Mouse (Mus musculus) urinary bladder, postnatal 14 days (tissue): ENCODE measurements around the gene Hoxb13.
A peak's percentile ranks its signal among the peaks of the same experiment; 100 is the strongest.

Source experiments
- DNase-seq: peaks from one replicate; pipeline ENCODE4 v3.0.0; 2021; ENCODE audit warnings: low spot score

The Hoxb13 gene

GRCm38 (mm10) chr11:96189810-96190522, 4.2 kb upstream of the Hoxb13 start:
- no peak for DNase-seq

GRCm38 (mm10) chr11:96191132-96191531, 3.0 kb upstream of the Hoxb13 start:
- DNase-seq, result no peak

DNA sequence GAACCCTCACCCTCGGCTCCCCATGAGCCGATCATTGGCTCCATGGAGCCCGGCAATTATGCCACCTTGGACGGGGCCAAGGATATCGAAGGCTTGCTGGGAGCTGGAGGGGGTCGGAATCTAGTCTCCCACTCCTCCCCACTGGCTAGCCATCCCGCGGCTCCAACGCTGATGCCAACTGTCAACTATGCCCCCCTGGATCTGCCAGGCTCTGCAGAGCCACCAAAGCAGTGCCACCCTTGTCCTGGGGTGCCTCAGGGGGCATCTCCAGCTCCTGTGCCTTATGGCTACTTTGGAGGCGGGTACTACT, 240 bp downstream of the Hoxb13 start:
- no peak for DNase-seq

DNA sequence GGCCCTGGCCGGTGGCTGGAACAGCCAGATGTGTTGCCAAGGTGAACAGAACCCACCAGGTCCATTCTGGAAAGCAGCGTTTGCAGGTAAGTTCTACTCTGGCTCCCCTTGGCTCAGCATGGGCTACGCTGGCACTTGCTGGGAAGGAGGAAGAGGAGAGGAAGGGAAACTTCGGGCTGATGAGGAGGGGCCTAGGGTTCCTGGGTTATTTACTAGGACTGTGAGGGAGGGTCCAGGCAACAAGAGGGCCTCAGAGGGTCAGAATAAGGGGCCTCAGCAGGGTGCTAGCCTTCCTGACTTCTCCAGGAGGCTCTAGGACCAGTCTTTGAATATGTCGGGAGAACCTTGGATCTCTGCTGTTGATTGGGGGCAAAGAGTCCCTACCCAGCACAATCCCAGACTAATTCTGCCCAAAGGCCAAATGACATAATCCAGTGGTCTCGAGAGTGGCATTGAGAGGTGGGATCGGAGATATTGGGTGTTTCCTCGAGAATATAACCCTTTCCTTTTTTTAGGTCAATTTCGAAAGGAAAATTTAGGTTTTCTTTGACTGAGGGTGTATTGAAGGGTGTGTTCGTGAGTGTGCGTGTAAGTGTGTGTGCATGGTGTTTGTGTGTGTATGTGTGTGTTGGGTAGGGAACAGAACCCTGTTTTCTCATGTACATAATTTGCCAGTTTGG, 985 bp downstream of the Hoxb13 start:
- DNase-seq, result no peak

- no peak for DNase-seq
These were observed 1.7 kb downstream of the Hoxb13 start for GRCm38 (mm10) chr11:96195769-96196280.

DNA sequence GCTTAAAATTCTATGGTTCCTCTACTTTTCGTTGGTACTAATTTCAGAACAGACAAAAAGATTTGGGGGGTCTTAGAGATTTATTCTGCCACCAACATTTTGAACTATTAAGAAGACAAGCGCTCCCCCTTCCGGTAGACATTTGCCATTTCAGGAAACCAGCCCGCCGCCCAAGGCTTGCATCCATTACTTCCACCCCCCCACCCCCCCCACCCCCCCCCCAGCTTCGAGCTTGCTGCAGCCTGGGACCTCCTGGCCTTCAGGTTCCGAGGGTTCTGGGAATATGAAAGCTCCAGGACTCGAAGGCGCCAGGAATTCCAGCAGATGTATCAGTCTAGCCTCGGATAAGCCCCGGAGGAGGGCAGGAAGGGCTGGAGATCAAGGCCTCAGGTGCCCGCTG, 4.5 kb downstream of the Hoxb13 start:
- DNase-seq, result peak; percentile 60

DNA sequence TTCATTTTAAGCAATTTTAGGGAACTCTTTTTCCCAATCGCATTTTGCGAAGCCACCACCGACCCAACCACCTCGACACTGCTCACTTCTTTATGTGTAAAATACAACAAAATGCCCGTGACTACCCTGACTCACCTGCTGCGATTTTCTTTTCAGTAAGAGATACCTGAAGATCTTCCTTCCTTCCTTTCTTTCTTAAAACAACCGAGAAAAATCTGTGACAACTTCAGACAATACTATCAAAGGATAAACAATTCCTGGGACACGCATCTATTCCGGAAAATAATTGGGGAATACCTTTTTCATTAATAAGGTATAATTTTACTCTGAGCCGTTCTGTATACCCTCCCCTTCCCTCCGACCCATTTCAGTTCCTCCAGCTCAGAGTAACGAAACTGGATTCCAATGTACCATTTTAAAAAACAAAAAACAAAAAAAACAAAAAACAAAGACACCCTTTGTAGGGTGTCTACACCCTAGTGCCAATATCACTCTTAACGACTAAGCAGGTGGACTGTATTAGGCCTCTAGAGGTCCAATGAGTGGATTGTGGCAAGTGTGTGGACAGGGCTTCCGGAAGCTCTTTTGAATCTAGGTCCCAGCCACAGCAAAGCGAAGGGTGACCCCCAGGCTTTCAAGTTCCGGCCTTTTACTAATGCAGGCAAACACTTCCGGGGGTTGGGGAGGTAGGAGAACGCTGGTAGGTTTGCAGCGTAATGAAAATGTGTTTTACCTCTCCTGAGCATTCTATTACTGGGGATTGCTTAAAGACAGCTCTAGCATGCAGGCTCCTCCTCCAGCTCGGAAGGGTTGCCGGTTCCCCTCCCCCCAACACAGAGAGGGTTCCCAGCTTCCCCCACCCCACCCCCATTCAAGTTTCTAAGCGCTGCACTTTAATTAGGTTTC, 5.3 kb downstream of the Hoxb13 start:
- DNase-seq, result peak; percentile 35

DNA sequence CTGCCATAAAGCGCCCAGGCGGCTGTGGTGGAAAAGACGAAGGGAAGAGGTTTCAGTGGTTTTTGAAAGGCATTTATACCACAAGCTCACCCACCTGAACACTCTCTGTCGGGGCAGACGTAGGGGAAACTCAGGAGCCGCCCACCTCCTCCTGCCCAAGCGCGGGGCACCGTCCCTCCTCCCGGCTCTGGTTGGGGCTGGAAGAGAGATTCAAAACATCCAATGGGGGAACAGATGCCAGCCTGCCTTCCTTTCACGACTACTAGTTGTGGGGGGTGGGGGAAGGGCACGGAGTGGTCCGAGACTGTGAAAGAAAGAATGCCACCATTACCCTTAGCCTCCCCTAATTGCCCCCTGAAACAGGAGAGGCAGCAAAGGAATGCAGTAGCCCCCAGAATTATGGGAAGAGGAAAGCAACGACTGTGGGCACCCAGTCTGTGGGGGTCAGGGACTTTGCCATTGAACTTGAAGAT, 6.1 kb downstream of the Hoxb13 start:
- peak; percentile 45 for DNase-seq

- DNase-seq, result no peak
These were observed 7.6 kb downstream of the Hoxb13 start for GRCm38 (mm10) chr11:96201741-96202140.

DNA sequence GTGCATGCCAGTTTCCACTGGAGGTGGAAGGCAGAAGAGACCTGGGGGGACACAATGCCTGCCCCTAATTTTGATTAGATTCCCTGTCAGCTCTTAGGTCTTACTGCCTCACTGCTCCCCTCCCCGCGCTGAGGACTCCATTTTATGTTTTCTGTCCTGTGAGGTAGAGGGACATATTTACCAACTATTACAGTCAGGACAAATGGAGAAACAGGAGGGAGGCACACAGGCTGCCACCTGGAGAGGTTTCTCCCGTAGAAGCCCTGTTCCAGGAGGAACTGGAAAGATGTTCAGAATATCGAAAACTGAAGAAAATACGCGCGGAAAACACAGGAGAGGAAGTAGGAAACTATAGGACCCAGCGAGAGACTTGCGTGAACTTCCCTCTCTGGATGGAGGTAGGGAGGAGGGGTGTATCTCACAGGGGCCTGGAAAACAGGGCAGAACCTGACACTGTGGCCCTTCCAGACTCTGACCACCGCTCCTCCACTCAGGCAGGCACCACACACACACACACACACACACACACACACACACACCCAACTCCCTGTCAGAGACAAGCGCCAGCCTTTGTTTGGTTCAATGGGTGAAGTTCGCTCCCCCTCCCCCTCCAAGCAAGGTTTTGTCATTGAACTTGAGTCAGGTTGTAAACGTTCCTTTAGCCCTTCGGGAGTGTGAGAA, 8.4 kb downstream of the Hoxb13 start:
- no peak for DNase-seq

- DNase-seq, result no peak
These were observed 9.2 kb downstream of the Hoxb13 start for GRCm38 (mm10) chr11:96203182-96203788.

- DNase-seq, result no peak
These were observed 9.7 kb downstream of the Hoxb13 start for GRCm38 (mm10) chr11:96203789-96204186.

- DNase-seq, result no peak
These were observed 10.2 kb downstream of the Hoxb13 start for GRCm38 (mm10) chr11:96204351-96204750.

DNA sequence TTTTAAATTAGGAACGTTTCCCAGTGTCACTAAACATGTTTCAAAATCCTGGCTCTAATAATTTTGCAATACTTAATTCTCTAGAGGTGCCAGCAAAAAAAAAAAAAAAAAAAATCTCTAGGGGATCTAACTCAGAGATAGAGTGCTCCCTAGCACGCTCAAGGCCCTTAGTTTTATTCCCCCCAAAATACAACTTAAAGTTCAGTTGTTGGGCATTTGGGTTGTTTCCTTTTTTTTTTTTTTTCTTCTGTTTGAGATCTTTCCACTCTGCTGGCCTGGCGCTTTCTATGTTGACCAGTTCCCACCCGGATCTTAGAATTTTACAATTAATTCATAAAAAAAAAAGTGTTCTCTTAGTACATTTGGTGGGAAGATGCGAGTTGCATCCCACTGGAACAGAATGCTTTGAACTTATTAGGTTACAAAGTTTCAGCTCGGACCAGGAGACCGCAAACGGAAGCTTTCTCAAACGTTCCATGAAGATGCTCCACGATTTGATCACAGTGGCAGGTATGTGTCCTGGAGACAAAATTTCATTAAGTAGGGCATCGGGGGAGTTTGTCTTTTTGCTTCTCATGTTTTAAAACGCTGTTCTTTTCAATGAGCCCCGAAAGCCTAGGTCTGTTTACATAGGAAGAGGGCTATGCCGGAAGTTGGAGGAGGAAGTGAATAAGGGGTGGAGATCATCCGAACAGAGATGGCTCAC, 11.5 kb downstream of the Hoxb13 start:
- no peak for DNase-seq

DNA sequence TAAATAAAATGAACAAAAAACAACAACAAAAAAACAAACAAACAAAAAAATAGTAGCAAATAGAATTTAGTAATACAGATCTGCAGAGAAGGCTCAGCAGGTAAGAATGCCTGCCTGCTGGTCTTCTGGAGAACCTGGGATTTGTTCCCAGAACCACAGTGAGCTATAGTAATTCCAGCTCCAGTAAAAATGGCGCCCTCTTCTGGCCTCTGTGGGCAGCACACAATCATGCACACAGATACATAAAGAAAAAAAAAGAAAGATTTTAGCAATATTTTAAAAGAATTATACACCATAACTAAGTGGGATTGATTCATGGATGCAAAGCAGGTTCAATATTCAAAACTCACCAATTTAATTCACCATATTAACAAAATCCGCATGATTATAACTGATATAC, 29.7 kb downstream of the Hoxb13 start:
- no peak for DNase-seq

GRCm38 (mm10) chr11:96227676-96228075, 33.6 kb downstream of the Hoxb13 start:
- DNase-seq, result no peak

- peak; percentile 43 for DNase-seq
These were observed 40.8 kb downstream of the Hoxb13 start for GRCm38 (mm10) chr11:96234906-96235305.

GRCm38 (mm10) chr11:96240211-96240610, 46.1 kb downstream of the Hoxb13 start:
- peak; percentile 58 for DNase-seq
